ENCODE assay signal across 18 mouse cellular contexts in the genomic region with DNA sequence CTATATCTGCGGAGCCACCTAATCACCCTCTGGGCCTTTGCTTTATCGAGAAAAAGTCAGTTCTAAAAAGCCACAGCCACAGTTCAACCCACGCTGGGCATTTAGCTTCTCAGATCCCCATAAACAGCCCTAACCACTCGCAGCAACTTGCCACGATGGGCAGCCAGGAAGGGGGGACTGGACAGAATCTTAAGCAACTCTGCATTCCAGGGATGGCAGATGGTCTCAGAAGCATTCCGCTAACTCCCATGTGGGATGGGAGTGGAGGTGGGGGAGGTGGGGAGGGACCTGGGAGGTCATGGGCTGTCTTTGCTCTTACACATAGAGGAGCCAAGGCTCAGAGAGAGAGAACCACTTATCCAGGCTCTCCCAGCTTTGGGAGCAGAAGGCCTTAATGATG. TPM values are rescaled to one million over a fixed set of nuclear protein-coding genes. Genes with fewer than 3 reads are reported as not detected.
DNase-seq lines count a peak whose midpoint lies in the region; ATAC-seq and TF ChIP-seq lines count a peak whose summit lies in the region.
"Had no signal": no experiment of that assay in that cellular context is flagged by ENCODE, and none has a peak within 500 bp of the region (broad histone marks: within the 10 kb centered on the region; RNA-seq: fewer than 3 reads in every experiment).

No protein-coding gene starts in this region.

- no peaks in the 10 kb centered on the region for H3K27me3 ChIP-seq in Patski
- H3K27me3 ChIP-seq in stomach, postnatal 0 days (ENCODE audit: control insufficient read depth, insufficient read depth, low read length), result no peaks in the 10 kb centered on the region
- no peaks in the 10 kb centered on the region for H3K27me3 ChIP-seq in kidney, adult 2 months (replicated peaks; ENCODE audit: control insufficient read depth, insufficient read depth, low read length)

- peaks cover 4% of the 10 kb centered on the region; the same call in 1 of the 2 replicates for H3K4me1 ChIP-seq in lung, adult 2 months (ENCODE audit: control insufficient read depth, insufficient read depth, low read length)
- H3K4me1 ChIP-seq in embryonic fibroblast, embryonic 13.5 days (ENCODE audit: control insufficient read depth, insufficient read depth, low read length), result peaks cover 19% of the 10 kb centered on the region
- peaks cover 7% of the 10 kb centered on the region for H3K4me1 ChIP-seq in stomach, postnatal 0 days (replicated peaks; ENCODE audit: control insufficient read depth, insufficient read depth)
- 0 out of 2 replicates have a peak, but pooled peaks cover 3% of the 10 kb centered on the region for H3K4me1 ChIP-seq in kidney, adult 2 months (ENCODE audit: control insufficient read depth, insufficient read depth, low read length)

- 70% methylated on average over 6 of the region's 6 CpGs for WGBS in lung, adult 2 months
- 55% methylated on average over 6 of the region's 6 CpGs for WGBS in stomach, postnatal 0 days
- WGBS in kidney, adult 2 months, result 67% methylated on average over 6 of the region's 6 CpGs

- POLR2A ChIA-PET in Patski (lab: Charles Lee), result interaction anchor here (0.9 kb wide), 1 partner anchor 48 kb away, joined by 3 read pairs; no protein-coding TSS in a partner anchor

- H3K9me3 ChIP-seq in stomach, postnatal 0 days (ENCODE audit: control insufficient read depth, low read length), result no peaks in the 10 kb centered on the region
- H3K9me3 ChIP-seq: G1E; neural tube, embryonic 12.5 days had no signal

- DNase-seq in lung, postnatal 36 days, result peak; percentile 15
- DNase-seq in lung, adult 2 months, result no peak
- DNase-seq in Patski (ENCODE audit: low read depth, low spot score), result peak; percentile 86
- DNase-seq in stomach, postnatal 0 days (ENCODE audit: low spot score), result no peak
- no peak for DNase-seq in cerebellum, adult 11 months
- no peak for DNase-seq in frontal cortex, postnatal 14 days (ENCODE audit: low spot score in 2 of 2)
- no peak for DNase-seq in kidney, adult 2 months
- DNase-seq: cerebellum, adult 9-11 months; kidney, adult 9 months; liver; lung, postnatal 4 days; midbrain, embryonic 14.5 days; retina, postnatal 1 day; spleen, adult 18-20 months; thymus, adult 2 months had no signal

- H3K4me3 ChIP-seq in lung, adult 2 months (replicated peaks; ENCODE audit: extremely low read depth, low read depth, low read length), result no peak overlapping the region
- H3K4me3 ChIP-seq in embryonic fibroblast, embryonic 13.5 days (ENCODE audit: insufficient read depth, low read length), result no peak overlapping the region
- H3K4me3 ChIP-seq in stomach, postnatal 0 days (ENCODE audit: low read depth, low read length), result no peak overlapping the region
- H3K4me3 ChIP-seq in kidney, adult 2 months (ENCODE audit: insufficient read depth, low read depth, low read length), result no peak overlapping the region
- H3K4me3 ChIP-seq: neural tube, embryonic 12.5 days had no signal

- H3K4me2 ChIP-seq in stomach, postnatal 0 days (replicated peaks; ENCODE audit: low read depth), result no peak overlapping the region

- peak; percentile 86 for ATAC-seq in Patski
- no peak for ATAC-seq in stomach, postnatal 0 days (ENCODE audit: low FRiP score, low TSS enrichment)

- TF ChIP-seq EP300 in stomach, postnatal 0 days (optimal IDR thresholded peaks at IDR 0.05), result no peak

- no peak for TF ChIP-seq CTCF in lung, adult 2 months (IDR thresholded peaks at IDR 0.05; ENCODE audit: insufficient read depth, low read length)
- TF ChIP-seq CTCF in Patski (IDR thresholded peaks at IDR 0.05), result no peak
- no peak for TF ChIP-seq CTCF in embryonic fibroblast, embryonic 13.5 days (IDR thresholded peaks at IDR 0.05; ENCODE audit: borderline replicate concordance, insufficient read depth, low read length)
- no peak for TF ChIP-seq CTCF in stomach, postnatal 0 days (IDR thresholded peaks at IDR 0.05; ENCODE audit: low read depth)
- TF ChIP-seq CTCF in kidney, adult 2 months (conservative IDR thresholded peaks at IDR 0.05; ENCODE audit: insufficient read depth, insufficient read length, low read depth, low read length), result no peak

- H3K36me3 ChIP-seq in stomach, postnatal 0 days (ENCODE audit: control insufficient read depth, insufficient read depth, low read length), result no peaks in the 10 kb centered on the region
- H3K36me3 ChIP-seq in kidney, adult 2 months (ENCODE audit: control insufficient read depth, insufficient read depth, low read length), result no peaks in the 10 kb centered on the region
- H3K36me3 ChIP-seq: G1E; neural tube, embryonic 12.5 days had no signal

- in situ Hi-C loops in Patski (cut with MboI; ENCODE audit: low pct_unique_long_range_greater_than_20kb), result no loop called here

- CTCF ChIA-PET in Patski (lab: Charles Lee), result interaction anchor here (1.2 kb wide), 1 partner anchor 30 kb away, joined by 4 read pairs; no protein-coding TSS in a partner anchor

- peak overlapping the region; percentile 96 for H3K27ac ChIP-seq in embryonic fibroblast, embryonic 13.5 days (ENCODE audit: insufficient read depth, low read length)
- H3K27ac ChIP-seq in stomach, postnatal 0 days (replicated peaks), result peak overlapping the region; percentile 79
- no peak overlapping the region for H3K27ac ChIP-seq in kidney, adult 2 months (ENCODE audit: insufficient read depth, low read depth, low read length)
- H3K27ac ChIP-seq: neural tube, embryonic 12.5 days had no signal

- no peak for TF ChIP-seq POLR2A in lung, adult 2 months (IDR thresholded peaks at IDR 0.05; ENCODE audit: borderline replicate concordance, extremely low read depth, low read depth, low read length)
- TF ChIP-seq POLR2A in embryonic fibroblast, embryonic 13.5 days (IDR thresholded peaks at IDR 0.05; ENCODE audit: low read depth, low read length), result no peak
- TF ChIP-seq POLR2A in kidney, adult 2 months (IDR thresholded peaks at IDR 0.05; ENCODE audit: low read depth, low read length), result no peak

- H3K9ac ChIP-seq in stomach, postnatal 0 days (ENCODE audit: low read length), result no peak overlapping the region
- H3K9ac ChIP-seq: neural tube, embryonic 12.5 days had no signal

RNA-seq across cellular contexts. Expression of a gene that starts 44.0 kb away (rescaled TPM):
- 20.3 and 21.4 TPM in 2 replicates for polyA plus RNA-seq in lung, adult 2 months (2012; rRNA removed)
- polyA plus RNA-seq in Patski (2021), result 35.3 TPM
- 50.3 and 57.8 TPM in 2 replicates for polyA plus RNA-seq in embryonic fibroblast, embryonic 13.5 days (2011; ENCODE audit: insufficient read length, low read depth, missing spikeins)
- polyA plus RNA-seq in stomach, postnatal 0 days (2015; fragmentation: Nextera tagmentation; extraction: Ambion mirVana), result 5.1 and 5.4 TPM in 2 replicates
- 10.7 and 11.3 TPM in 2 replicates for polyA plus RNA-seq in kidney, adult 2 months (2012; rRNA removed)

Comparison
In these comparisons a context has a peak if more than half of its experiments do, and no peak if none do; other contexts are left out.
1. DNase-seq: peak in lung, postnatal 36 days (single experiment) and Patski (single experiment); none in lung, adult 2 months (single experiment), stomach, postnatal 0 days (single experiment), cerebellum, adult 11 months (single experiment), frontal cortex, postnatal 14 days (0 of 2) and kidney, adult 2 months (single experiment).